Mouse (Mus musculus) ovary, adult 10 weeks (tissue): ENCODE results near the gene Kank3. TPM values are rescaled to one million over a fixed set of nuclear protein-coding genes. Genes with fewer than 3 reads are reported as not detected.

Source experiments
- polyA plus RNA-seq: library from polyadenylated mRNA; stranded (reverse); fragments of 350-450 nt; fragmentation: Illumina TruSeq; extraction: RNeasy Lipid Tissue Mini Kit (QIAGEN cat#74804); gene quantifications from one replicate; pipeline ENCODE4 v1.2.3, GENCODE M21; 2014

Kank3 gene
- 5.6 TPM for polyA plus RNA-seq

GRCm38 (mm10) chr17:33810334-33811141 is at the start of gene Kank3:
Kank3 (plus strand) TSS chr17:33810519.

DNA sequence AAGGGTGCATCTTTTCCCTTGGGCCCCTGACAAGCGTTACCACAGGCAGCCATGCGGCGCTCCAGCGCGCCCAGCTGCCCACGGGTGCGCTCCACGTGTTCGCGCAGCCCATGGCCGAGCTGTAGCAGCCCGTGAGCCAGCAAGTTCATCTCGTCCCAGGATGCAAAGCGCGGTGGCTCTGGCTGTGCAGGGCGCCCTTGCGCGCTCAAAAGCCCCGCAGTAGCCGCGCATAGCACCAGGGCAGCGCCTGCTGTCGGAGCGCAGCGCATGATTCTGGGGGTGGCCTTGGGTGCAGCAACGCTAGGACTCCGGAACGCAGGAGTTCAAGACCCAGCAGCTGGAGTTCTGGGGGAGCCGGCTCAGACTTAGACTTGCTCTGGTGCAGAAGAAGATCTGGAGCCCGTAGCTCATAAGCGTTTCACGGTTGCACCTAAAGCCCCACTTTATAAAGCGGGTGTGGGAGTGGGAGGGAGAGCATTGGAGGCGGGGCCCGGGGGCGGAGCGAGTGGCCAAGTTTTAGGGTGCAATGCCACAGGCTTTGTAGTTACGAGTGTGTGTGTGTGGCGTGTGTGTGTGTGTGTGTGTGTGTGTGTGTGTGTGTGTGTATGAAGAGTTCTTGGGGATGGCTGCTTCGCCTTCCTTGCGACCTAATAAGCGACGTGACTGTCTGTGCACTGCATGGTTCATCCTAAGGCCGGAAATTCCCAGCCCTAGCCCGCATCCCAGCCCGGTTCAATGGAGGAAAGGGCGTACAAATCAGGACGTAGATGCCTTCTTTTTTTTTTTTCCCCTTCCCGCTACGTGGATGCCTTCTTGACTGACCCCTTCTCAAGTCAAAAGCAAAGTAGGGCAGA is 29.0 kb upstream of the Kank3 start, which contains the start of gene Angptl4:
TSS of gene Angptl4 (minus strand) at position 707 of the 854 bp plus-strand sequence.

GRCm38 (mm10) chr17:33824084-33824996 is 14.0 kb downstream of the Kank3 start, which contains the start of the genes Rps28 and Ndufa7:
Rps28 (minus strand) TSS chr17:33824562.
Ndufa7 (plus strand) TSS chr17:33824572.

DNA sequence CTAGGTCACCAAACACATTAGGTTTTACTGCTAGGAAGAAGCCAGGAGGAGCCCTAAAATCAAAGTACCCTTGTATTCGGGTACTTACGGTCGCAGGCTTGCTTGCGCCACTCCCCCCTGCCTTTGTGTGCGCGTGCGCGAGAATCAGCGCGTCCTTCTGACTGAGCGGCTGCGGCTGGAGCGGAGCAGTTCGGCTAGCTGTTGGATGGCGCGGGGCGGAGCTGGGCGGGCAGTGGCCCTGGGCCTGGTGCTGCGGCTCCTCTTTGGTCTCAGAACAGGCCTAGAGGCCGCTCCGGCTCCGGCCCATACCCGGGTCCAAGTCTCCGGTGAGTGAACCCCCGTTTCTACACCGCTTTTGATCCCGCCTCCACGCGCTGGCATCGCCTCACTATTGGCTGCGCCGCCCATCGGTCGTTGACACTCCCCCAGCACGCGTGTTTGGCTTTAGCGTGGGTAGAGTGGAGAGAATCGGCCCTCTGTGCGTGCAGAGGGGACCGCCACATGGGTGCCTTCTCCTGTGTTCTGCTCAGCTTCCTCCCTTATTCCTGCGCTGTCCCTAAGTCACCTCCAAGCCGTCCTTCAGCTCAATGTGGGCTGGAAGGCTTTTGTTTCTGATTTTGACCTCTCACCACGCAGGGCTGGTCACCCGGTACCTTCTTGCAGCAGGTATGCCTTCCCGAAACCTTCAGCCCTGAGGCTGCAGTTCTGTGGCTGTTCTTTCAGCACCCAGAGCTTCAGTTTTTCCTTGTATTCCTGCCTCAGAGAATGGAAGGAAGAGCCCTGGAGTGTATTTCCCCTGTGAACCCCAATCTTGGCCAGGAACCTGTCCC is 32.9 kb downstream of the Kank3 start, which contains the start of gene Cd320:
TSS of gene Cd320 (plus strand) at position 126 of the 830 bp plus-strand sequence.

Other genes with a start within 250 kb of the Kank3 start
- gene Zfp414, start 181.4 kb upstream of the Kank3 start, polyA plus RNA-seq, result 2.1 TPM
- gene Pram1, start 172.5 kb upstream of the Kank3 start, polyA plus RNA-seq, result not detected
- gene Hnrnpm, start 123.7 kb upstream of the Kank3 start, polyA plus RNA-seq, result 627 TPM
- 16.3 TPM for gene March2, start 91.8 kb upstream of the Kank3 start, polyA plus RNA-seq
- gene Rab11b, start 50.0 kb upstream of the Kank3 start, polyA plus RNA-seq, result 36.7 TPM
- 5.5 TPM for gene Angptl4, start 28.7 kb upstream of the Kank3 start, polyA plus RNA-seq
- gene Rps28, start 14.0 kb downstream of the Kank3 start, polyA plus RNA-seq, result 90.3 TPM
- gene Ndufa7, start 14.1 kb downstream of the Kank3 start, polyA plus RNA-seq, result 14.1 TPM
- 9.6 TPM for gene Cd320, start 32.6 kb downstream of the Kank3 start, polyA plus RNA-seq
- gene Gm7029, start 63.3 kb downstream of the Kank3 start, polyA plus RNA-seq, result not detected
- gene Kifc1, start 80.1 kb downstream of the Kank3 start, polyA plus RNA-seq, result 4.2 TPM
- gene Platr17, start 94.6 kb downstream of the Kank3 start, polyA plus RNA-seq, result not detected
- gene Daxx, start 98.9 kb downstream of the Kank3 start, polyA plus RNA-seq, result 6.0 TPM
- gene Tapbp, start 105.4 kb downstream of the Kank3 start, polyA plus RNA-seq, result 33.7 TPM
- 1.7 TPM for gene Zbtb22, start 105.4 kb downstream of the Kank3 start, polyA plus RNA-seq
- 1.9 TPM for gene Rgl2, start 119.0 kb downstream of the Kank3 start, polyA plus RNA-seq
- 15.3 TPM for gene Pfdn6, start 129.8 kb downstream of the Kank3 start, polyA plus RNA-seq
- 0.74 TPM for gene Wdr46, start 130.1 kb downstream of the Kank3 start, polyA plus RNA-seq
- gene B3galt4, start 141.0 kb downstream of the Kank3 start, polyA plus RNA-seq, result 0.29 TPM
- gene Vps52, start 145.3 kb downstream of the Kank3 start, polyA plus RNA-seq, result 3.7 TPM
- gene Rps18, start 145.5 kb downstream of the Kank3 start, polyA plus RNA-seq, result 24.9 TPM
- gene H2-K1, start 189.8 kb downstream of the Kank3 start, polyA plus RNA-seq, result 77.3 TPM
- 1.5 TPM for gene Ring1, start 214.2 kb downstream of the Kank3 start, polyA plus RNA-seq
- gene H2-Ke6, start 217.5 kb downstream of the Kank3 start, polyA plus RNA-seq, result not detected
- 1.2 TPM for gene Slc39a7, start 221.2 kb downstream of the Kank3 start, polyA plus RNA-seq
- 1.2 TPM for gene Rxrb, start 221.3 kb downstream of the Kank3 start, polyA plus RNA-seq
- gene Col11a2, start 228.9 kb downstream of the Kank3 start, polyA plus RNA-seq, result not detected